9 mouse cellular contexts compared by ENCODE assay signal in genomic region chr10:99941665-99942064, GRCm38 (mm10).
DNase-seq lines count a peak whose midpoint lies in the region; ATAC-seq and TF ChIP-seq lines count a peak whose summit lies in the region.
"Had no signal": no experiment of that assay in that cellular context is flagged by ENCODE, and none has a peak within 500 bp of the region (broad histone marks: within the 10 kb centered on the region; RNA-seq: fewer than 3 reads in every experiment).

No protein-coding gene starts in this region.

- H3K9me3 ChIP-seq in forebrain, embryonic 13.5 days (replicated peaks), result no peaks in the 10 kb centered on the region
- H3K9me3 ChIP-seq: neural tube, embryonic 12.5 days had no signal

- H3K27me3 ChIP-seq in forebrain, embryonic 13.5 days, result no peaks in the 10 kb centered on the region

- ATAC-seq in forebrain, embryonic 13.5 days, result peak; percentile 50
- ATAC-seq in erythroblast, adult 5-6 weeks (replicated peaks; ENCODE audit: low FRiP score, poor library complexity, severe bottlenecking), result no peak

- no peaks in the 10 kb centered on the region for H3K36me3 ChIP-seq in forebrain, embryonic 13.5 days (ENCODE audit: poor library complexity, severe bottlenecking)
- H3K36me3 ChIP-seq: neural tube, embryonic 12.5 days had no signal

- peaks cover 11% of the 10 kb centered on the region for H3K4me1 ChIP-seq in forebrain, embryonic 13.5 days
- H3K4me1 ChIP-seq: neural tube, embryonic 12.5 days had no signal

- intact Hi-C loops in gastrocnemius, adult 2 months (cut with DNase I), result no loop called here
- intact Hi-C loops in gastrocnemius, postnatal 36 days (cut with DNase I), result no loop called here

- H3K27ac ChIP-seq in gastrocnemius, adult 2 months, result peak overlapping the region; percentile 50
- H3K27ac ChIP-seq in forebrain, embryonic 13.5 days, result no peak overlapping the region
- H3K27ac ChIP-seq: neural tube, embryonic 12.5 days had no signal

- TF ChIP-seq CTCF in gastrocnemius, adult 2 months (IDR thresholded peaks at IDR 0.05), result no peak

- H3K4me2 ChIP-seq in forebrain, embryonic 13.5 days, result peak overlapping the region; percentile 26
- H3K4me2 ChIP-seq: neural tube, embryonic 12.5 days had no signal

- 13% methylated on average over 11 of the region's 11 CpGs for WGBS in forebrain, embryonic 13.5 days

- H3K9ac ChIP-seq in forebrain, embryonic 13.5 days, result no peak overlapping the region
- H3K9ac ChIP-seq: neural tube, embryonic 12.5 days had no signal

- H3K4me3 ChIP-seq in gastrocnemius, adult 2 months, result peak overlapping the region; percentile 53
- no peak overlapping the region for H3K4me3 ChIP-seq in forebrain, embryonic 13.5 days
- H3K4me3 ChIP-seq: neural tube, embryonic 12.5 days had no signal

- no peak for DNase-seq in gastrocnemius, adult 2 months
- DNase-seq in gastrocnemius, postnatal 36 days, result no peak
- peak; percentile 67 for DNase-seq in kidney, adult 9 months
- DNase-seq in mesoderm, embryonic 11.5 days (ENCODE audit: low read depth, low spot score), result peak; percentile 23
- no peak for DNase-seq in thymus, postnatal 10 days (ENCODE audit: low spot score in 2 of 2)
- DNase-seq in spleen, postnatal 36 days (ENCODE audit: low spot score in 2 of 2), result no peak

Comparison
In these comparisons a context has a peak if more than half of its experiments do, and no peak if none do; other contexts are left out.
1. DNase-seq: peak in kidney, adult 9 months (single experiment) and mesoderm, embryonic 11.5 days (single experiment); none in gastrocnemius, adult 2 months (single experiment), gastrocnemius, postnatal 36 days (0 of 2), thymus, postnatal 10 days (0 of 2) and spleen, postnatal 36 days (0 of 2).